Mouse (Mus musculus) cortical plate, adult 2 months (tissue): ENCODE results near the gene Pgm5.

ENCODE experiments used
- CTCF ChIP-seq: fragments of 200-500 bp; IDR thresholded peaks from 2 replicates; pipeline ENCODE4 v1.5.1; 2011; ENCODE audit warnings: mild to moderate bottlenecking, control low read depth, low read length; ENCODE audit not compliant: insufficient read depth; ENCODE audit errors: extremely low read depth
- POLR2A ChIP-seq: fragments of 200-500 bp; IDR thresholded peaks from 2 replicates; pipeline ENCODE4 v1.6.1; 2011; ENCODE audit warnings: mild to moderate bottlenecking, low read length, control low read depth; ENCODE audit not compliant: insufficient read depth; ENCODE audit errors: extremely low read depth

- TF ChIP-seq POLR2A, result no peak
- TF ChIP-seq CTCF, result no peak
Observed at GRCm38 (mm10) chr19:24673331-24673730, 188.3 kb downstream of the Pgm5 start.
